Mouse (Mus musculus) myocyte (in vitro differentiated cells): ENCODE results near the gene Akap10.

Experiments used
- CEBPB ChIP-seq: IDR thresholded peaks from 2 replicates; pipeline ENCODE4 v1.6.1; 2011; ENCODE audit warnings: mild to moderate bottlenecking, moderate library complexity; ENCODE audit not compliant: poor library complexity, insufficient read depth, severe bottlenecking
- E2F4 ChIP-seq: IDR thresholded peaks from one replicate; pipeline ENCODE4 v1.6.1; 2011; ENCODE audit warnings: mild to moderate bottlenecking, control low read depth, moderate library complexity; ENCODE audit not compliant: insufficient read depth
- MAX ChIP-seq: IDR thresholded peaks from one replicate; pipeline ENCODE4 v1.6.1; 2011; ENCODE audit warnings: low read depth, mild to moderate bottlenecking, control low read depth
- MYOD1 ChIP-seq, 3 experiments: IDR thresholded peaks; one replicate each; pipeline ENCODE4 v1.6.1; 2011; ENCODE audit warnings: control low read depth in 2 of 3, low read depth in 2 of 3, mild to moderate bottlenecking in 2 of 3, moderate library complexity in 1 of 3; ENCODE audit not compliant: insufficient read length in 2 of 3, control insufficient read depth in 1 of 3
- POLR2A ChIP-seq: IDR thresholded peaks from one replicate; pipeline ENCODE4 v1.6.1; 2011; ENCODE audit warnings: low read depth, mild to moderate bottlenecking, control low read depth, moderate library complexity; ENCODE audit not compliant: insufficient read length
- POLR2AphosphoS2 ChIP-seq: IDR thresholded peaks from one replicate; pipeline ENCODE4 v1.6.1; 2011; ENCODE audit warnings: low read depth, control low read depth; ENCODE audit not compliant: insufficient read length
- REST ChIP-seq: IDR thresholded peaks from one replicate; pipeline ENCODE4 v1.6.1; 2011; ENCODE audit warnings: mild to moderate bottlenecking, control low read depth, moderate library complexity; ENCODE audit not compliant: insufficient read depth, insufficient read length
- TCF12 ChIP-seq: IDR thresholded peaks from one replicate; pipeline ENCODE4 v1.6.1; 2011; ENCODE audit warnings: mild to moderate bottlenecking, control low read depth; ENCODE audit not compliant: poor library complexity, insufficient read depth, severe bottlenecking
- USF1 ChIP-seq: IDR thresholded peaks from one replicate; pipeline ENCODE4 v1.6.1; 2011; ENCODE audit warnings: low read depth, mild to moderate bottlenecking, control low read depth, moderate library complexity

DNA sequence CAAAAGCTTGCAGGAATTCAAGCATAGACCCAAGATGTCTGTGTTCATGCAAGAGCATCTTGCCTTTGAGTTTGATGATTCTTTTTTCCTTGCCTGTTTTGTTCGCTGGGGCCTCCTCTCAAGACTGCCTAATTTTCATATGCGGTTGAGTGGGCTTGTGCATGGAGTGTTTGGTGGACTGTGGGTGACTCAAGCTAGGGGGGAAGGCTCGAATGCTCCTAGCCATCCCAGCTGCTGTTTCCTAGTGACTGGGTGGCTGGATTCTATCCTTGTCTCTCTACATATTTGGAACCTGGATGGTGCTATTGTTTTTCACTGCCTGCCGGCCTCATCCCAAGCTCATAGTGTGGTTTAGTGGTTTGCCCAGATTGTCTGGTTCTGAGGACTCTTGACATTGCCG, 34.6 kb upstream of the Akap10 start:
- TF ChIP-seq MAX (no peak), POLR2A (no peak), TCF12 (no peak), CEBPB (no peak), REST (no peak), POLR2AphosphoS2 (no peak), E2F4 (no peak), USF1 (no peak), MYOD1 (IDR thresholded peaks at IDR 0.05; ENCODE audit: control insufficient read depth in 1 of 3, insufficient read length in 2 of 3, low read depth in 2 of 3) (no peak)
